Mouse (Mus musculus) heart, embryonic 16.5 days (tissue): ENCODE measurements at regions not wholly inside any gene's neighbourhood (a gene's known extent, or its start where the extent isn't known, plus 50 kb on each side); places are given as distances from the start of the nearest gene placed in this dataset.

Source experiments
- ATAC-seq: fragments of 200-750 bp; cut with Nextera tagmentation; replicated peaks from 2 replicates; pipeline ENCODE4 v1.8.0; 2017; ENCODE audit warnings: moderate number of reproducible peaks; ENCODE audit not compliant: insufficient read depth, low FRiP score; ENCODE audit errors: extremely low read depth
- H3K27ac ChIP-seq: fragments of 300-500 bp; sonication (generic); 2 replicates; pipeline ENCODE4 v1.5.1; 2014; ENCODE audit warnings: mild to moderate bottlenecking, low read length, control low read depth, moderate library complexity
- H3K27me3 ChIP-seq: fragments of 300-500 bp; sonication (generic); 2 replicates; pipeline ENCODE4 v1.6.1; 2014; ENCODE audit warnings: low read length, mixed read lengths; ENCODE audit not compliant: control insufficient read depth, insufficient read depth
- H3K36me3 ChIP-seq: fragments of 300-500 bp; sonication (generic); 2 replicates; pipeline ENCODE4 v1.6.1; 2014; ENCODE audit not compliant: control insufficient read depth, insufficient read depth
- H3K4me1 ChIP-seq: fragments of 300-500 bp; sonication (generic); 2 replicates; pipeline ENCODE4 v1.6.1; 2014; ENCODE audit warnings: low read length, mixed read lengths; ENCODE audit not compliant: control insufficient read depth, insufficient read depth
- H3K4me2 ChIP-seq: fragments of 300-500 bp; sonication (generic); 2 replicates; pipeline ENCODE4 v1.6.1; 2014; ENCODE audit warnings: low read depth, mild to moderate bottlenecking, control low read depth, low read length
- H3K4me3 ChIP-seq: fragments of 300-500 bp; sonication (generic); 2 replicates; pipeline ENCODE4 v1.5.1; 2014; ENCODE audit warnings: mild to moderate bottlenecking, control low read depth, low read length
- H3K9ac ChIP-seq: fragments of 300-500 bp; sonication (generic); 2 replicates; pipeline ENCODE4 v1.6.1; 2014; ENCODE audit warnings: low read length, control low read depth
- H3K9me3 ChIP-seq: fragments of 300-500 bp; sonication (generic); replicated peaks from 2 replicates; pipeline ENCODE4 v1.6.1; 2016; ENCODE audit warnings: low read length; ENCODE audit not compliant: control insufficient read depth
- WGBS: fragments of 180-500 bp; shearing (Covaris S2); extraction: QIAGEN DNeasy Blood & Tissue Kit; methylation state at CpG from one replicate; pipeline ENCODE4 v1.1.7; 2014; 5-methylcytosine and 5-hydroxymethylcytosine counted together

GRCm38 (mm10) chr15:87074559-87074958, 469.5 kb upstream of the Fam19a5 start:
- WGBS = 75% methylated on average over 11 of the region's 11 CpGs
- Histone ChIP-seq H3K4me3 (no peak overlapping the region), H3K36me3 (no peaks in the 10 kb centered on the region), H3K27me3 (no peaks in the 10 kb centered on the region), H3K9me3 (no peaks in the 10 kb centered on the region), H3K27ac (no peak overlapping the region), H3K4me1 (no peaks in the 10 kb centered on the region), H3K9ac (no peak overlapping the region), H3K4me2 (no peak overlapping the region; the same call in 1 of the 2 replicates)
- no peak for ATAC-seq

DNA sequence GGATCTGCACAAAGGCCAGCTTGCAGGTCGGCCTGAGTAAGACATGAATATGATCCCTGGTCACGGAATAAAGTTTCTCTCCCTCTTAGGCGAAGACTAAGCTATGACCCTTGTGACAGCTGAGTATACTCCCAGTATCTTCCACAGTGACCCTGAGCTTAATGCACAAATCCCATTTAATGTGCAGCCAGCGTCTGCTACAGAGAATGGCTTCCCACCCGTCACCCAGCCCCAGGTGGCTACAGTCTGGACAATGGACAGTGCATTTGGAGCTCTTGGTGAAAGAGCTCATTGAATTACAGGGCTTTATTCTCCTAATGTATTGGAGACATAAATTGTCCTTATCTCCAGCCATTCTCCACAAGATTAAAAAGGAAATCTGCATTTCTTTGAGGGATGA, 454.3 kb upstream of the Fam19a5 start:
- no peaks in the 10 kb centered on the region for H3K36me3 ChIP-seq
- no peaks in the 10 kb centered on the region for H3K9me3 ChIP-seq
- 73% methylated on average over 5 of the region's 5 CpGs for WGBS
- no peaks in the 10 kb centered on the region; the same call in 1 of the 2 replicates for H3K27me3 ChIP-seq
- no peak overlapping the region for H3K27ac ChIP-seq
- no peak overlapping the region for H3K9ac ChIP-seq
- ATAC-seq = no peak
- no peak overlapping the region for H3K4me3 ChIP-seq
- H3K4me2 ChIP-seq = no peak overlapping the region
- no peaks in the 10 kb centered on the region for H3K4me1 ChIP-seq

DNA sequence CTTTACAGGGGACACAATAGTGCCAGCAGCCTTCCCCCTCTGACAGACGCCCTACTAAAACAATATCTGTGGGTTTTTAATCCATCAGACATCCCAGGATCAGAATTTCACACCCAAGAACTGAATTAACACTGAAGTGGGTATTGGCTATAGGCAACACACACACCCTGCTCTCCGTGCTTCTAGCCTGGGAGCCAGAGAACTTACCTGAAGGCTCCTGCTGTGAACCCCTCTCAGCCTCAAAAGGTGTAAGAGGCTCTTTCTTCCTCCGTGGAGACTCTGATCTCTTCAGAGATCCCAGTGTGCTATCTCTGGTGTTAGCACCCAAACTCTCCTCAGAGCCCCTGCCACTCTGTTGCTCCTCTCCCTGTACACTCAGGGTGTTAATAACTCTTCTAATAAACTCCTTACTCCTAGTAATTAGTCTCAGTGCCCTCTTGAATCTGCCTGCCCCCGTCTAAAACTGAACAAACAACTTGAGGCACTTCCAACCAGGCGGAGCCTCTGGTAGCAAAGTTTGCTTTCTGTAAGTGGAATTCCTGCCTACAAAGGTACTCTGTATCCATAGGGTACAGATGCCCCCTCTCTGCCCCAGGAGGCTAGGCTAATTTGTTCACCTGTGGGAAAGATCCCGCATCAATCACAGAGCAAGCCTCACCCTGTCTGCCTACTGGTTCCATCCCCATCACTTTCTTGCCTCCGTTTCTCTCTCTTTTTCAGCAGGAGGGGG, 452.9 kb upstream of the Fam19a5 start:
- H3K4me1 ChIP-seq = no peaks in the 10 kb centered on the region
- no peak overlapping the region for H3K9ac ChIP-seq
- no peaks in the 10 kb centered on the region; the same call in 1 of the 2 replicates for H3K27me3 ChIP-seq
- ATAC-seq = no peak
- no peak overlapping the region for H3K27ac ChIP-seq
- no peak overlapping the region for H3K4me3 ChIP-seq
- H3K4me2 ChIP-seq = no peak overlapping the region
- WGBS = 46% methylated on average over 7 of the region's 7 CpGs
- no peaks in the 10 kb centered on the region for H3K36me3 ChIP-seq
- no peaks in the 10 kb centered on the region for H3K9me3 ChIP-seq

DNA sequence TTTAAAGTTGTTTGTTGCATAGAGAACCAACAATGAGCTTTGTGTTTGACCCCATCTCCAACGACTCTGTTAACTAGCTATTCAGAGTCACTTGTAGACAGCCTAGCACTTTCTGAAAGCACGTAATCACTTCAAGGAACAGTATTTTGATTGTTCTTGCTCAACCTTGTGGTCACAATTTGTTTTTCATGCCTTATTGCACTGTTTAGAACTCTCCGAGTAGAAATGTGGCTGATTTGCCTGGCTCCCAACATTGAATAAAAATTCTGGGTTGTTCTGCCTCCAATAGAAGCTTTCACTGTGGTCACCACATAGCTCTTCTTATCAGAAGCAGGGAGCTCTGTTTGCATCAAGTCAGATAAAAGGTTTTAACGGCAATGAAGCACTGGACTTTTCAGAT, 446.9 kb upstream of the Fam19a5 start:
- no peaks in the 10 kb centered on the region for H3K4me1 ChIP-seq
- no peak overlapping the region for H3K4me3 ChIP-seq
- 66% methylated on average over 4 of the region's 4 CpGs for WGBS
- no peak for ATAC-seq
- no peak overlapping the region for H3K4me2 ChIP-seq
- H3K9me3 ChIP-seq = no peaks in the 10 kb centered on the region
- no peaks in the 10 kb centered on the region for H3K27me3 ChIP-seq
- no peak overlapping the region for H3K27ac ChIP-seq
- H3K36me3 ChIP-seq = no peaks in the 10 kb centered on the region
- H3K9ac ChIP-seq = no peak overlapping the region

DNA sequence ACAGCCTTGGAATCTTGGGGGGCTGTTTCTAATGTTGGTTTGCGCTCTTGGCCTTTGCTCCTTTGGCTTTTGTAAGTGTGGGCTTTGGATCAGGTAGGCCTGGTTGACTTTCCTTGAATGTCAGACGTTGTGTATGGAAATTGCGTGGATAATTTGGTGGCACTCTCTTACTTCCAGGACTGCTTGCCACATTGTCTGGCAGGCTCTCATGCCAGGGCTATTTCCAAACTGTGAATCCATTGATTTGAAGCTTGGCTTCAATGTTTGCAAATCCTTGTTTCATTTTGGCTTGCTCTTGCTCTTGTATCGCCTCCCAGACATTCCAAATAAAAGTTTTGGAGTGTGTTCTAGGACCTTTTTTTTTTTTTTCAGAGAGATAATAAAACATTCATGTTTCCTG, 443.0 kb upstream of the Fam19a5 start:
- Histone ChIP-seq H3K9me3 (peaks cover 7% of the 10 kb centered on the region), H3K36me3 (no peaks in the 10 kb centered on the region), H3K9ac (no peak overlapping the region), H3K27me3 (no peaks in the 10 kb centered on the region), H3K27ac (no peak overlapping the region), H3K4me2 (no peak overlapping the region), H3K4me3 (no peak overlapping the region), H3K4me1 (no peaks in the 10 kb centered on the region)
- WGBS = 74% methylated on average over 4 of the region's 4 CpGs
- ATAC-seq = no peak

DNA sequence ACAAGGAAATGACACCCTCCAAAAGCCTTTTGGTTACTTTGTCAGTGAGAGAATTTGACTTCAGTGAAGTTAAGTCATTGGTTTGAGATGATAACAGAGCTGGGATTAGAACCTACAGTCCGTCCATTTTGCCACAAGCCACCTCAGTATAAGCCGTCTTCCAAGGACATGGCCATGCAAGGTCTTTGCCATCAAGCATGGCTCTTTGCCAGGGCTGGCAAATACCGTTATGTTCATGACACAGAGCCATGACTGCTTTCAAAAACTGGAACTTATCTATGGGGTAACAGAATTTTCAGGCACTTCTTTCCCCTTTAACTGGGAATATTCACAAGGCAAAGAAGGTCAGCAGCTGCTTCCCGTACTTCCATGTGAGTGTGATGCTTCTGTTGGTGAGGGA, 441.9 kb upstream of the Fam19a5 start:
- H3K4me3 ChIP-seq = no peak overlapping the region
- WGBS = 67% methylated on average over 4 of the region's 4 CpGs

GRCm38 (mm10) chr15:87105951-87106350, 438.1 kb upstream of the Fam19a5 start:
- H3K27ac ChIP-seq = no peak overlapping the region
- no peaks in the 10 kb centered on the region for H3K36me3 ChIP-seq
- H3K9me3 ChIP-seq = peaks cover 7% of the 10 kb centered on the region
- no peaks in the 10 kb centered on the region for H3K4me1 ChIP-seq
- WGBS = 76% methylated on average over 8 of the region's 8 CpGs
- no peak overlapping the region for H3K9ac ChIP-seq
- no peak overlapping the region for H3K4me3 ChIP-seq
- no peak overlapping the region for H3K4me2 ChIP-seq
- no peak for ATAC-seq
- no peaks in the 10 kb centered on the region for H3K27me3 ChIP-seq

More for the DNA sequence above, 441.9 kb upstream of the Fam19a5 start:
- no peaks in the 10 kb centered on the region for H3K4me1 ChIP-seq
- H3K27ac ChIP-seq = no peak overlapping the region
- no peaks in the 10 kb centered on the region for H3K27me3 ChIP-seq
- H3K36me3 ChIP-seq = no peaks in the 10 kb centered on the region
- H3K9me3 ChIP-seq = peaks cover 7% of the 10 kb centered on the region
- no peak overlapping the region for H3K9ac ChIP-seq
- no peak for ATAC-seq
- H3K4me2 ChIP-seq = no peak overlapping the region

DNA sequence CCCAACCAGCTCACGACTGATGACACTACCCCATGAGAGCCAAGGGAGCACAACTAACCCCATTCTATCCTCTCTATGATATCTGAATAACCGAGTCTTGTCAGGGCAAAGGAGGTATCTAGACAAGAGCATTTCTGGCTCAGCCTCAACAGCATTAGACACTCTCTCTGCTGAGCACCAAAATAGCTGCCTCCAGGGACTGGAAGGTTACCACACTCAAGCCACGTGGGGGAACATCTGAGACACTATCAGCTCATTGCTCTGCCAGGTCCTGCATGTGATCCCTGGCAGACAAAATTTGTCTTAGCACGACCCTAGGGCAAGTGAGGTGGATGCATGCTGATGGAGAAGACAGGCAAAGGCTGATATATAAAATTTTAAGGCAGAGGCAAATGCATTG, 436.4 kb upstream of the Fam19a5 start:
- Histone ChIP-seq H3K9me3 (peaks cover 7% of the 10 kb centered on the region), H3K9ac (no peak overlapping the region), H3K4me2 (no peak overlapping the region), H3K27ac (no peak overlapping the region), H3K36me3 (no peaks in the 10 kb centered on the region), H3K4me1 (no peaks in the 10 kb centered on the region), H3K4me3 (no peak overlapping the region), H3K27me3 (no peaks in the 10 kb centered on the region)
- no peak for ATAC-seq
- 51% methylated on average over 4 of the region's 4 CpGs for WGBS

GRCm38 (mm10) chr15:87108411-87108810, 435.7 kb upstream of the Fam19a5 start:
- 69% methylated on average over 7 of the region's 7 CpGs for WGBS
- Histone ChIP-seq H3K4me1 (no peaks in the 10 kb centered on the region), H3K27ac (no peak overlapping the region), H3K4me2 (no peak overlapping the region), H3K9me3 (peaks cover 7% of the 10 kb centered on the region), H3K36me3 (no peaks in the 10 kb centered on the region), H3K9ac (no peak overlapping the region), H3K27me3 (no peaks in the 10 kb centered on the region), H3K4me3 (no peak overlapping the region)
- no peak for ATAC-seq
